Mouse (Mus musculus): ENCODE data around the gene 1700001F09Rik.
"Not testable (repeated sequence)": the region's sequence is repeated elsewhere in the genome, so short reads cannot be mapped to it uniquely, and the experiment has no call there.

Gene 1700001F09Rik

DNA sequence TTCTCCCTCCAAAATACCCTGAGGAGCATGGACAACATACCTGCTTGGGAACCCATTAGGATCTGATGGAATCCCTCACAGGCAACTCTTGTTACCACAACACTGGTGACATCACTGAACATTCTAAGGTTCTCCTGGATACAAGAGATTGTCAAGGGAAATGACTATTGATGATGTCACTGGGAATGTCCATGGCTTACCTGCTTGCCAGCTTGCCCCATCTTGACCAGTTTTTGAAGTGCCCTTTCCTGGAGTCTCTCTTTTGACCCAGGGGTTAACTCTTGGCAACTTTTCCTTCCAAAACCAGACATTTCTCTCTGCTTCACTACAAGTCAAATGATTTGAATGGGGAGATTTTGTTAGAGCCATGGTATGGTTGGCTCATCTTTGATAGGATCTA lies at the start of gene 1700001F09Rik:
TSS of gene 1700001F09Rik (minus strand) at position 101 of the 400 bp plus-strand sequence.
- not testable (repeated sequence) for H3K36me3 ChIP-seq (ENCODE audit: control insufficient read depth, insufficient read depth, low read length, poor library complexity, severe bottlenecking); H3K27me3 ChIP-seq (ENCODE audit: control insufficient read depth, insufficient read depth, low read length, poor library complexity, severe bottlenecking); DNase-seq (ENCODE audit: low read depth, low spot score)

DNA sequence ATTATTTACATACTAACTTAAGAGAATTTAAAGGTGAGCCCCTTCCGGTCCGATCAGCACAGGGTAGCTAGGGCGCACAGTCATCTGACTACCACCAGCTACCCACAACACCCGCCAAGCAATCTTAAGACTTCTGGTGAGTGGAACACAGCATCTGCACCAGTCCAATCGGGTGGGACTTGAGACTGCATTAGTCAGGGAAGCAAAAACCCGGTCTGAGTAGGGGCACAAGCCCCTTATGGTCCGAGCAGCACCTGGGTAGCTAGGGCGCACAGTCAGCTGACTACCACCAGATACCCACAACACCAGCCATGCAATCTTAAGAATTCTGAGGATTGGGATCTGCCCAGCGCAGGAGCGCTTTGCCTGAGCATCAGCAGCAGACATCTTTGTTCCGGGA lies 14.1 kb upstream of the 1700001F09Rik start:
- not testable (repeated sequence) for H3K27me3 ChIP-seq (ENCODE audit: control insufficient read depth, insufficient read depth, low read length, poor library complexity, severe bottlenecking); H3K36me3 ChIP-seq (ENCODE audit: control insufficient read depth, insufficient read depth, low read length, poor library complexity, severe bottlenecking); DNase-seq (ENCODE audit: low read depth, low spot score)

DNA sequence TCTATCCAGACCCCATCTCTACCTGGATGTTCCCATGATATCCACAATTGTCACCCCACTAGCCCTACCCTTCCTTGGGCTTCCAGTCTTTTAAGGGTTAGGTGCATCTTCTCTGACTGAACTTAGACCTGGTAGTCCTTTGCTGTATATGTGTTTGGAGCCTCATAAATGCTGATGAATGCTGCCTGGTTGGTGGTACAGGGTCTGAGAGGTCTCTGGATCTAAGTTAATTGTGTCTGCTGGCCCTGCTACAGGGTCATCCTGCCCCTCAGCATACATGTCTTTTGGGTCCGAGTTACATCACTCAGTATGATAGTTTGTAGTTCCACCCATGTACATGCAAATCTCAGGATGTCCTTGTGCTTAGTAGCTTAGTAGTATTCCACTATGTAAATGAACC lies 11.6 kb upstream of the 1700001F09Rik start:
- H3K36me3 ChIP-seq (ENCODE audit: control insufficient read depth, insufficient read depth, low read length, poor library complexity, severe bottlenecking); DNase-seq (ENCODE audit: low read depth, low spot score); H3K27me3 ChIP-seq (ENCODE audit: control insufficient read depth, insufficient read depth, low read length, poor library complexity, severe bottlenecking): not testable (repeated sequence)

GRCm38 (mm10) chr14:43357496-43357895 lies 9.9 kb upstream of the 1700001F09Rik start:
- not testable (repeated sequence) for H3K27me3 ChIP-seq (ENCODE audit: control insufficient read depth, insufficient read depth, low read length, poor library complexity, severe bottlenecking); H3K36me3 ChIP-seq (ENCODE audit: control insufficient read depth, insufficient read depth, low read length, poor library complexity, severe bottlenecking); DNase-seq (ENCODE audit: low read depth, low spot score)

DNA sequence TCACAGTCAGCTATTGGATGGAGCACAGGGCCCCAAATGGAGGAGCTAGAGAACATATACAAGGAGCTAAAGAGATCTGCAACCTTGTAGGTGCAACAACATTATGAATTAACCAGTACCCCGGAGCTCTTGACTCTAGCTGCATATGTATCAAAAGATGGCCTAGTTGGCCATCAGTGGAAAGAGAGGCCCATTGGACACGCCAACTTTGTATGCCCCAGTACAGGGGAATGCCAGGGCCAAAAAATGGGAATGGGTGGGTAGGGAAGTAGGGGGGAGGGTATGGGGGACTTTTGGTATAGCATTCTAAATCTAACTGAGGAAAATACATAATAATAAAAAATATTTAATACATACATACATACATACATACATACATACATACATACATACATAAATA lies 5.3 kb upstream of the 1700001F09Rik start:
- H3K36me3 ChIP-seq (ENCODE audit: control insufficient read depth, insufficient read depth, low read length, poor library complexity, severe bottlenecking); H3K27me3 ChIP-seq (ENCODE audit: control insufficient read depth, insufficient read depth, low read length, poor library complexity, severe bottlenecking); DNase-seq (ENCODE audit: low read depth, low spot score): not testable (repeated sequence)

GRCm38 (mm10) chr14:43337646-43338045 lies 10.0 kb downstream of the 1700001F09Rik start:
- not testable (repeated sequence) for H3K27me3 ChIP-seq (ENCODE audit: control insufficient read depth, insufficient read depth, low read length, poor library complexity, severe bottlenecking); DNase-seq (ENCODE audit: low read depth, low spot score); H3K36me3 ChIP-seq (ENCODE audit: control insufficient read depth, insufficient read depth, low read length, poor library complexity, severe bottlenecking)

GRCm38 (mm10) chr14:43331362-43331880 lies 16.2 kb downstream of the 1700001F09Rik start:
- H3K27me3 ChIP-seq (ENCODE audit: control insufficient read depth, insufficient read depth, low read length, poor library complexity, severe bottlenecking); H3K36me3 ChIP-seq (ENCODE audit: control insufficient read depth, insufficient read depth, low read length, poor library complexity, severe bottlenecking); DNase-seq (ENCODE audit: low read depth, low spot score): not testable (repeated sequence)

DNA sequence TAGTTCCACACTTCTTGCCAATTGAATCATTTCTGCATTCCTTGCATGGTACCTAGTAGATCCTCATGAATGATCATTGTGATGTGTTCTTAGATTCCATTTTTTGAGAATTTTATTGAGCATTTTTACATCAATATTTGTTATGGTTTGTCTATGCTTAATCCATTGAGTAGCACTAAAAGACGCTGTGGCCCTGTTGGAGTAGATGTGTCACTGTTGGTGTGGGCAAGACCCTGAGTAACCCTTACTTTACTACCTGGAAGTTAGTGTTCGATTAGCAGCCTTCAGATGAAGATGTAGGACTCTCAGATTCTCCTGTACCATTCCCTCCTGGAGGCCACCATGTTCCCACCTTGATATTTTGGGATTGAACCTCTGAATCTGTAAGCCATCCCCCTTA lies 19.0 kb downstream of the 1700001F09Rik start:
- not testable (repeated sequence) for DNase-seq (ENCODE audit: low read depth, low spot score)

DNA sequence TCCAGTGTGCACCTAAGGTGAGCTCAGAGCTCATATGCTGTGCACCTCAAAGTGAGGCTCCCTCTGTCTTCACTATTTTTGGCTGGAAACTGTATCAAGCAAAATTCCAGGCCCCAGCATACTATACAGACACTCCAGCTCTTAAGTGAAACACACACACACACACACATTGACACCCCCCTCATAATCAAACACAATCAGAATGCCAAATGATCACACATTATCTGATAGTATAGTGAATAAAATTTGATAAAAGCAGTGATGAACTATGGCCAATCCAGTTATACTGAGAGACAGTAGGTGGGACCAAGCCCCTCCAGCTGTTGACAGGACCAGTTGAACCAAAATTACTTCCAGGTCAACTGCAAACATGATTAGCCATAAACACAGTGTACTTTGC lies 28.1 kb downstream of the 1700001F09Rik start:
- DNase-seq (ENCODE audit: low read depth, low spot score); H3K36me3 ChIP-seq (ENCODE audit: control insufficient read depth, insufficient read depth, low read length, poor library complexity, severe bottlenecking); H3K27me3 ChIP-seq (ENCODE audit: control insufficient read depth, insufficient read depth, low read length, poor library complexity, severe bottlenecking): not testable (repeated sequence)

More for the DNA sequence above, 19.0 kb downstream of the 1700001F09Rik start:
- not testable (repeated sequence) for H3K36me3 ChIP-seq (ENCODE audit: control insufficient read depth, insufficient read depth, low read length, poor library complexity, severe bottlenecking); H3K27me3 ChIP-seq (ENCODE audit: control insufficient read depth, insufficient read depth, low read length, poor library complexity, severe bottlenecking)

DNA sequence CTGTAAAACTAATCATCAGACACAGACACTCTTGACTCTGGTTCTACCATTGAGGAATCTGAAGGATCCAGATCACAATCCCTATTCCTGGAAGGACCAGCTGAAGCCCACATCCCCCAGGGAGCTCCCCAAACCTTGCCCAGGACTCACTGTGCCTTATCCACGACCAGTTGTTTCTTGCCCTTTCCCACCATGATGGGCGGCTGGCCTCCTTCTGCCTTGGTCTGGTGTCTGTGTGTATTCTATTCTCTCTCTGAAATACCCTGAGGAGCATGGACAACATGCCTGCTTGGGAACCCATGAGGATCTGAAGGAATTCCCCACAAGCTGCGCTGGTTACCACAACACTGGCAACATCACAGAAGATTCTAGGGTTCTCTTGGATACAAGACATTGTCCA lies 54.1 kb downstream of the 1700001F09Rik start, which contains the start of gene Gm8127:
TSS of gene Gm8127 (minus strand) at position 330 of the 400 bp plus-strand sequence.
- H3K36me3 ChIP-seq (ENCODE audit: control insufficient read depth, insufficient read depth, low read length, poor library complexity, severe bottlenecking); DNase-seq (ENCODE audit: low read depth, low spot score); H3K27me3 ChIP-seq (ENCODE audit: control insufficient read depth, insufficient read depth, low read length, poor library complexity, severe bottlenecking): not testable (repeated sequence)
